ENCODE assay signal across 10 mouse cellular contexts in genomic region chr7:19299194-19299593, GRCm38 (mm10). TPM values are rescaled to one million over a fixed set of nuclear protein-coding genes. Genes with fewer than 3 reads are reported as not detected.
DNase-seq lines count a peak whose midpoint lies in the region; ATAC-seq and TF ChIP-seq lines count a peak whose summit lies in the region.
"Had no signal": no experiment of that assay in that cellular context is flagged by ENCODE, and none has a peak within 500 bp of the region (broad histone marks: within the 10 kb centered on the region; RNA-seq: fewer than 3 reads in every experiment).

No protein-coding gene starts in this region.

- no peak overlapping the region for H3K4me3 ChIP-seq in heart, adult 2 months
- no peak overlapping the region for H3K4me3 ChIP-seq in heart, embryonic 12.5 days
- no peak overlapping the region for H3K4me3 ChIP-seq in midbrain, embryonic 11.5 days (ENCODE audit: low read depth, low read length)
- no peak overlapping the region for H3K4me3 ChIP-seq in midbrain, embryonic 16.5 days (ENCODE audit: low read depth, low read length)
- no peak overlapping the region for H3K4me3 ChIP-seq in bone marrow, adult 2 months (replicated peaks; ENCODE audit: control insufficient read depth, low read depth, low read length)
- no peak overlapping the region for H3K4me3 ChIP-seq in lung, postnatal 0 days (ENCODE audit: low read depth, low read length)
- H3K4me3 ChIP-seq: heart, embryonic 15.5 days had no signal

- H3K27ac ChIP-seq in heart, adult 2 months = no peak overlapping the region
- no peak overlapping the region for H3K27ac ChIP-seq in heart, embryonic 12.5 days (ENCODE audit: poor library complexity, severe bottlenecking)
- H3K27ac ChIP-seq in midbrain, embryonic 11.5 days (ENCODE audit: low read depth, low read length) = no peak overlapping the region
- no peak overlapping the region for H3K27ac ChIP-seq in midbrain, embryonic 16.5 days (ENCODE audit: low read length)
- H3K27ac ChIP-seq in bone marrow, adult 2 months (ENCODE audit: control insufficient read depth, insufficient read depth, low read depth, low read length, poor library complexity) = no peak overlapping the region
- no peak overlapping the region for H3K27ac ChIP-seq in lung, postnatal 0 days (ENCODE audit: low read length)
- H3K27ac ChIP-seq: heart, embryonic 15.5 days had no signal

- H3K4me1 ChIP-seq in heart, adult 2 months (ENCODE audit: control insufficient read depth, insufficient read depth, low read length) = peaks cover 2% of the 10 kb centered on the region
- H3K4me1 ChIP-seq in heart, embryonic 12.5 days (replicated peaks) = peaks cover 21% of the 10 kb centered on the region
- peaks cover 5% of the 10 kb centered on the region for H3K4me1 ChIP-seq in midbrain, embryonic 11.5 days (ENCODE audit: control insufficient read depth, insufficient read depth, low read length)
- peaks cover 20% of the 10 kb centered on the region for H3K4me1 ChIP-seq in midbrain, embryonic 16.5 days (ENCODE audit: control insufficient read depth, insufficient read depth, low read length)
- H3K4me1 ChIP-seq in bone marrow, adult 2 months (ENCODE audit: control insufficient read depth, insufficient read depth, low read length) = no peaks in the 10 kb centered on the region
- H3K4me1 ChIP-seq in lung, postnatal 0 days (ENCODE audit: insufficient read depth, low read depth, low read length) = peaks cover 7% of the 10 kb centered on the region; the same call in 1 of the 2 replicates

- no peak for ATAC-seq in heart, embryonic 12.5 days (ENCODE audit: insufficient number of reproducible peaks, low FRiP score)
- no peak for ATAC-seq in midbrain, embryonic 11.5 days (ENCODE audit: low FRiP score)
- ATAC-seq in midbrain, embryonic 16.5 days = no peak
- no peak for ATAC-seq in lung, postnatal 0 days

- TF ChIP-seq EP300 in heart, adult 2 months (IDR thresholded peaks at IDR 0.05; ENCODE audit: insufficient read depth, low read depth, low read length) = peak; percentile 68; the same call in 1 of the 2 replicates
- no peak for TF ChIP-seq EP300 in lung, postnatal 0 days (IDR thresholded peaks at IDR 0.05)

- no peak for DNase-seq in heart, adult 2 months
- DNase-seq in midbrain, embryonic 11.5 days (ENCODE audit: low spot score, missing footprints) = peak; percentile 90
- DNase-seq in lung, postnatal 0 days (ENCODE audit: low spot score) = peak; percentile 65
- no peak for DNase-seq in spleen, postnatal 14 days (ENCODE audit: low spot score in 2 of 2)
- DNase-seq in yolk sac, embryonic 10.5 days (ENCODE audit: low spot score) = no peak

- no peak overlapping the region for H3K9ac ChIP-seq in heart, adult 2 months (ENCODE audit: low read depth, low read length)
- H3K9ac ChIP-seq in heart, embryonic 12.5 days = no peak overlapping the region
- no peak overlapping the region for H3K9ac ChIP-seq in midbrain, embryonic 11.5 days (ENCODE audit: low read length)
- no peak overlapping the region for H3K9ac ChIP-seq in midbrain, embryonic 16.5 days (ENCODE audit: low read depth, low read length)
- H3K9ac ChIP-seq in lung, postnatal 0 days (replicated peaks; ENCODE audit: low read depth) = no peak overlapping the region
- H3K9ac ChIP-seq: heart, embryonic 15.5 days had no signal

- no peaks in the 10 kb centered on the region for H3K27me3 ChIP-seq in heart, adult 2 months (ENCODE audit: control insufficient read depth, insufficient read depth, low read length)
- H3K27me3 ChIP-seq in heart, embryonic 12.5 days (replicated peaks) = peaks cover 28% of the 10 kb centered on the region
- peaks cover 24% of the 10 kb centered on the region for H3K27me3 ChIP-seq in midbrain, embryonic 11.5 days (ENCODE audit: control insufficient read depth, insufficient read depth, low read length)
- H3K27me3 ChIP-seq in midbrain, embryonic 16.5 days (ENCODE audit: control insufficient read depth, insufficient read depth, low read depth, low read length) = peaks cover 12% of the 10 kb centered on the region
- H3K27me3 ChIP-seq in lung, postnatal 0 days (replicated peaks; ENCODE audit: insufficient read depth, low read length) = peaks cover 22% of the 10 kb centered on the region

- H3K4me2 ChIP-seq in heart, embryonic 12.5 days = no peak overlapping the region
- H3K4me2 ChIP-seq in midbrain, embryonic 11.5 days = no peak overlapping the region
- H3K4me2 ChIP-seq in midbrain, embryonic 16.5 days (ENCODE audit: low read length) = no peak overlapping the region
- no peak overlapping the region for H3K4me2 ChIP-seq in lung, postnatal 0 days (replicated peaks; ENCODE audit: low read depth, low read length)
- H3K4me2 ChIP-seq: heart, embryonic 15.5 days had no signal

- H3K79me2 ChIP-seq in heart, adult 2 months (replicated peaks; ENCODE audit: control insufficient read depth, insufficient read depth, low read length) = no peaks in the 10 kb centered on the region

- intact Hi-C loops in heart, adult 2 months (cut with DNase I) = loop anchor here (5.0 kb wide), 1 partner anchor 63 kb away; no protein-coding TSS in a partner anchor

- no peaks in the 10 kb centered on the region for H3K36me3 ChIP-seq in heart, adult 2 months (ENCODE audit: control insufficient read depth, insufficient read depth, low read length)
- no peaks in the 10 kb centered on the region for H3K36me3 ChIP-seq in heart, embryonic 12.5 days
- no peaks in the 10 kb centered on the region; the same call in 1 of the 2 replicates for H3K36me3 ChIP-seq in midbrain, embryonic 11.5 days (ENCODE audit: control insufficient read depth, insufficient read depth, low read length)
- H3K36me3 ChIP-seq in midbrain, embryonic 16.5 days (ENCODE audit: control insufficient read depth, insufficient read depth, low read length) = peaks cover 6% of the 10 kb centered on the region
- H3K36me3 ChIP-seq in lung, postnatal 0 days (ENCODE audit: insufficient read depth, low read length) = no peaks in the 10 kb centered on the region
- H3K36me3 ChIP-seq: heart, embryonic 15.5 days had no signal

- no peak for TF ChIP-seq POLR2A in heart, adult 2 months (IDR thresholded peaks at IDR 0.05; ENCODE audit: insufficient read depth, low read depth, low read length)
- TF ChIP-seq POLR2A in bone marrow, adult 2 months (IDR thresholded peaks at IDR 0.05; ENCODE audit: borderline replicate concordance, control insufficient read depth, low read depth, low read length) = no peak

- no peaks in the 10 kb centered on the region for H3K9me3 ChIP-seq in heart, embryonic 12.5 days (replicated peaks)
- no peaks in the 10 kb centered on the region for H3K9me3 ChIP-seq in midbrain, embryonic 11.5 days (ENCODE audit: control insufficient read depth, low read length)
- H3K9me3 ChIP-seq in midbrain, embryonic 16.5 days (replicated peaks; ENCODE audit: control insufficient read depth, low read length, poor library complexity, severe bottlenecking) = no peaks in the 10 kb centered on the region
- H3K9me3 ChIP-seq in lung, postnatal 0 days (ENCODE audit: low read length) = no peaks in the 10 kb centered on the region
- H3K9me3 ChIP-seq: heart, embryonic 15.5 days had no signal

- TF ChIP-seq CTCF in heart, adult 2 months (IDR thresholded peaks at IDR 0.05) = peak; percentile 67
- TF ChIP-seq CTCF in bone marrow, adult 2 months (IDR thresholded peaks at IDR 0.05; ENCODE audit: control insufficient read depth, insufficient read depth, low read length) = peak; percentile 43; the same call in 1 of the 2 replicates
- peak; percentile 85 for TF ChIP-seq CTCF in lung, postnatal 0 days (IDR thresholded peaks at IDR 0.05)

- 24% methylated on average over 3 of the region's 3 CpGs for WGBS in heart, adult 2 months
- 16% methylated on average over 3 of the region's 3 CpGs for WGBS in heart, embryonic 12.5 days
- 23% methylated on average over 3 of the region's 3 CpGs for WGBS in midbrain, embryonic 11.5 days
- 25% methylated on average over 3 of the region's 3 CpGs for WGBS in midbrain, embryonic 16.5 days
- WGBS in bone marrow, adult 2 months = 15% methylated on average over 3 of the region's 3 CpGs
- 16% methylated on average over 3 of the region's 3 CpGs for WGBS in lung, postnatal 0 days

RNA-seq across cellular contexts. Expression of gene Fosb, which starts 10.7 kb away (rescaled TPM):
- total RNA-seq in heart, adult 2 months (2021) = 1 to 10 TPM in 1 of 2 experiments, under 1 TPM in 1; 0.89 to 1.1 TPM
- 0.94 and 1.1 TPM in 2 replicates for polyA plus RNA-seq in heart, adult 2 months (2012; rRNA removed)
- 0.37 and 0.55 TPM in 2 replicates for polyA plus RNA-seq in heart, embryonic 12.5 days (2016; fragmentation: Nextera tagmentation; extraction: Ambion mirVana)
- 0.04 TPM in 1 of 2 replicates, not detected in the other for polyA plus RNA-seq in midbrain, embryonic 11.5 days (2014; fragmentation: Nextera tagmentation; extraction: Ambion mirVana)
- 0.06 TPM in 2 replicates for polyA plus RNA-seq in midbrain, embryonic 16.5 days (2015; fragmentation: Nextera tagmentation; extraction: Ambion mirVana)
- polyA plus RNA-seq in bone marrow, adult 2 months (2011; ENCODE audit: insufficient read depth, insufficient read length, low replicate concordance, missing spikeins) = 0.50 and 1.1 TPM in 2 replicates
- polyA plus RNA-seq in lung, postnatal 0 days (2015; fragmentation: Nextera tagmentation; extraction: Ambion mirVana) = 0.17 and 0.44 TPM in 2 replicates

RNA-seq across cellular contexts. Expression of gene Rtn2, which starts 16.8 kb away (rescaled TPM):
- 100 to 1,000 TPM; 114 to 136 TPM for total RNA-seq in heart, adult 2 months (2021)
- 273 and 340 TPM in 2 replicates for polyA plus RNA-seq in heart, adult 2 months (2012; rRNA removed)
- polyA plus RNA-seq in heart, embryonic 12.5 days (2016; fragmentation: Nextera tagmentation; extraction: Ambion mirVana) = 23.6 and 26.7 TPM in 2 replicates
- polyA plus RNA-seq in midbrain, embryonic 11.5 days (2014; fragmentation: Nextera tagmentation; extraction: Ambion mirVana) = 48.5 and 53.2 TPM in 2 replicates
- 111 and 114 TPM in 2 replicates for polyA plus RNA-seq in midbrain, embryonic 16.5 days (2015; fragmentation: Nextera tagmentation; extraction: Ambion mirVana)
- polyA plus RNA-seq in bone marrow, adult 2 months (2011; ENCODE audit: insufficient read depth, insufficient read length, low replicate concordance, missing spikeins) = 0.92 and 2.3 TPM in 2 replicates
- 23.8 and 26.6 TPM in 2 replicates for polyA plus RNA-seq in lung, postnatal 0 days (2015; fragmentation: Nextera tagmentation; extraction: Ambion mirVana)

RNA-seq across cellular contexts. Expression of gene Ppm1n, which starts 19.3 kb away (rescaled TPM):
- under 1 TPM in 1 of 2 experiments, not detected in 1; 0.21 TPM for total RNA-seq in heart, adult 2 months (2021)
- 0.09 and 0.33 TPM in 2 replicates for polyA plus RNA-seq in heart, adult 2 months (2012; rRNA removed)
- not detected in 2 replicates for polyA plus RNA-seq in heart, embryonic 12.5 days (2016; fragmentation: Nextera tagmentation; extraction: Ambion mirVana)
- 0.18 and 0.50 TPM in 2 replicates for polyA plus RNA-seq in midbrain, embryonic 11.5 days (2014; fragmentation: Nextera tagmentation; extraction: Ambion mirVana)
- 1.5 and 1.6 TPM in 2 replicates for polyA plus RNA-seq in midbrain, embryonic 16.5 days (2015; fragmentation: Nextera tagmentation; extraction: Ambion mirVana)
- polyA plus RNA-seq in bone marrow, adult 2 months (2011; ENCODE audit: insufficient read depth, insufficient read length, low replicate concordance, missing spikeins) = 3.6 TPM in 1 of 2 replicates, not detected in the other
- not detected in 2 replicates for polyA plus RNA-seq in lung, postnatal 0 days (2015; fragmentation: Nextera tagmentation; extraction: Ambion mirVana)
- total RNA-seq: adrenal gland, adult 18-20 months had no signal

RNA-seq across cellular contexts. Expression of gene Vasp, which starts 27.6 kb away (rescaled TPM):
- total RNA-seq in heart, adult 2 months (2021) = 10 to 100 TPM; 25.1 to 30.8 TPM
- 43.3 and 51.5 TPM in 2 replicates for polyA plus RNA-seq in heart, adult 2 months (2012; rRNA removed)
- 93.7 and 99.0 TPM in 2 replicates for polyA plus RNA-seq in heart, embryonic 12.5 days (2016; fragmentation: Nextera tagmentation; extraction: Ambion mirVana)
- polyA plus RNA-seq in midbrain, embryonic 11.5 days (2014; fragmentation: Nextera tagmentation; extraction: Ambion mirVana) = 46.0 and 46.9 TPM in 2 replicates
- 35.5 and 40.9 TPM in 2 replicates for polyA plus RNA-seq in midbrain, embryonic 16.5 days (2015; fragmentation: Nextera tagmentation; extraction: Ambion mirVana)
- 83.3 and 135 TPM in 2 replicates for polyA plus RNA-seq in bone marrow, adult 2 months (2011; ENCODE audit: insufficient read depth, insufficient read length, low replicate concordance, missing spikeins)
- polyA plus RNA-seq in lung, postnatal 0 days (2015; fragmentation: Nextera tagmentation; extraction: Ambion mirVana) = 109 and 121 TPM in 2 replicates

RNA-seq across cellular contexts. Expression of gene Ercc1, which starts 45.4 kb away (rescaled TPM):
- 10 to 100 TPM; 46.8 to 48.6 TPM for total RNA-seq in heart, adult 2 months (2021)
- 47.1 and 49.1 TPM in 2 replicates for polyA plus RNA-seq in heart, adult 2 months (2012; rRNA removed)
- 59.2 and 66.0 TPM in 2 replicates for polyA plus RNA-seq in heart, embryonic 12.5 days (2016; fragmentation: Nextera tagmentation; extraction: Ambion mirVana)
- polyA plus RNA-seq in midbrain, embryonic 11.5 days (2014; fragmentation: Nextera tagmentation; extraction: Ambion mirVana) = 111 and 118 TPM in 2 replicates
- 80.1 and 82.4 TPM in 2 replicates for polyA plus RNA-seq in midbrain, embryonic 16.5 days (2015; fragmentation: Nextera tagmentation; extraction: Ambion mirVana)
- 19.2 and 31.3 TPM in 2 replicates for polyA plus RNA-seq in bone marrow, adult 2 months (2011; ENCODE audit: insufficient read depth, insufficient read length, low replicate concordance, missing spikeins)
- 51.0 and 57.8 TPM in 2 replicates for polyA plus RNA-seq in lung, postnatal 0 days (2015; fragmentation: Nextera tagmentation; extraction: Ambion mirVana)

Comparison
In these comparisons a context has a peak if more than half of its experiments do, and no peak if none do; other contexts are left out.
1. DNase-seq: peak in midbrain, embryonic 11.5 days (single experiment) and lung, postnatal 0 days (single experiment); none in heart, adult 2 months (0 of 2), spleen, postnatal 14 days (0 of 2) and yolk sac, embryonic 10.5 days (single experiment).
2. Peak in every context shown above with its lines, with median percentiles within 50 percentile points of each other: CTCF ChIP-seq.